Mouse (Mus musculus) 416B (cell line): ENCODE data around the gene Mrpl27.
A peak's percentile ranks its signal among the peaks of the same experiment; 100 is the strongest.
"Not testable (repeated sequence)": the region's sequence is repeated elsewhere in the genome, so short reads cannot be mapped to it uniquely, and the experiment has no call there.

Source experiments
- DNase-seq: peaks from one replicate; pipeline ENCODE4 v3.0.0; 2011; ENCODE audit warnings: low read depth

Mrpl27 gene

DNA sequence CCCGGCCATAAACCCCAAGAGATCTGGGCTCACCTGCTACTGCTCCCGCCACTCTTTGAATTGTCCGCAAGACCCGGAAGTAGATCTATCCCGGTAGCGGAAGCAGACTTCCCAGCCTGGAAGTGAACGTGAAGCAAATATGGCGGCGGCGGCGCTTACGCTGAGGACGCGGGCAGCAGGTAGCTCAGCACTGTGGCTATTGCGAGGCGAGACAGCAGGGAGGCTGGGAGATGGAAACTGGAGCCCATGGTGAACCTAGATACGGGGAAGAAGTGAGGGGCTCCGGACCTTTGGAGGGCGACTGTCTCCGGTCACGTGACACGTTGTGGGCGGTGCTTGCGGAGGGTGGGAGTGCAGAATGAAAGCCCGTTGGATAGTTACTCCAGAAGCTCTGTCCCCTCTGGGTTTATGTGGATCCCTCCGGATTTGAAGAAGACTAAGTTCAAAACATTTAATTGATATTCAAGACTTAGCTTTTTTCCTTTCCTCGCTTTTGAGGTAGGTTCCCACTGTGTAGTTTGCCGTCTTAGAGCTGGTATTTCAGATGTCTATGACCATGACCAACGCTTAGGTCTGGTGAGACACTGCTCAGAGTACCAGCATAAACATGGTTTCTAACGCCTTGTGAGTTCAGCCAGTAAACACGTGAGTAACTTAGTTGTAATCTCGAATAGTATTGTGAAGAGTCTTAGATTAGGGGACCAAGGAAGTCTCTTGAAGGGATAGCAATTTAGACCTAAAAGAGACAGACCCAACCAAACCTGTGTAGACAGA, at the start of gene Mrpl27, which contains the start of gene Eme1:
Mrpl27 (plus strand) TSS at position 105 of the 774 bp plus-strand sequence.
Eme1 (minus strand) TSS at position 302 of the 774 bp plus-strand sequence.
- peak; percentile 88 for DNase-seq

- peak; percentile 61 for DNase-seq
Measured at GRCm38 (mm10) chr11:94610744-94611740, 42.5 kb upstream of the Mrpl27 start.

GRCm38 (mm10) chr11:94614603-94615002, 39.0 kb upstream of the Mrpl27 start:
- no peak for DNase-seq

DNA sequence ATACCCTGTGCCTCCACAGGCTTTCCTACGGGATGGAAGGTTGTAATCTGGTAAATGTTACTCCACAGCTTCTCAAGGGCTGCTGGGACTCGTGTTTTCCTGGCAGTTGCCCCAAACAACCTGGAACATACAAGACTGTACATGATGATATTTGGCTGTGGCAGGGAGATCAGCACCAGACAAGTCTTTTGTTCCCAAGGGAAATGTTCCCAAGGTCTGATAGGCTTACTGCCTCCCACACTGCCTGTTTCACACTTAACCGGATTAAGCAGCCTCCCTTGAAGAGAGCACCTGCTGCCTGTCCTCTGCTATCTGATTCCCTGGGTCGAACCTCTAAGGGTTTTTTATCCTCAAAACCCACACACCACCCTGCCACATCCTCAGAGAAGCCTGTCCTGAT, 38.1 kb upstream of the Mrpl27 start:
- no peak for DNase-seq

GRCm38 (mm10) chr11:94617646-94618045, 35.9 kb upstream of the Mrpl27 start:
- no peak for DNase-seq

DNA sequence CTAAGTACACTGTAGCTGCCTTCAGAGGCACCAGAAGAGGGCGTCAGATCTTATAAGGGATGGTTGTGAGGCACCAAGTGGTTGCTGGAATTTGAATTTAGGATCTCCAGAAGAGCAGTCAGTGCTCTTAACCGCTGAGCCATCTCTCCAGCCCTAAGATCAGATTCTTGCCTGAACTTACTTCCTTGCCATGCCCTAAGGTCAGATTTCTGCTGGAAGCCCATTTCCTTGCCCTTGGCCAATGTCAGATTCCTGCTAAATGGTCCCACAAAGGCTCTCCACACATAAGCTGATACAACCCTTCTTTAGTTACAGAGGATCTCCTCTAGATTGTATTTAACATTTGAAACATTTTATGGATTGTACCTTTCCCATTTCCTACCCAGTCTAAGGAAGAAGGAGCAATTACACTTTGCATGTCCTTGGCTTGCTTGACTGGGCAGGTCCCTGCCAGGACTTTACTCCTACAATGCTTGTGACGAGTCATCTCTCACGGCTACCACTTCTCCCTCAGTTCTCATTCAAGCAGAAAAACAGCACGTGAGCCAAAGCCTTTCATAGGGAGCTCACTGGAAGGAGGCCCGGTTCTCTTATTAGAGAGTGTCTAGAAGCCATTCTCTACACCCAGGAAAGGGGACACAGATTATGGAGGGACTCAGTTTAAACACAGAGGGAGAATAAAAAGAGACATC, 32.7 kb upstream of the Mrpl27 start:
- no peak for DNase-seq

DNA sequence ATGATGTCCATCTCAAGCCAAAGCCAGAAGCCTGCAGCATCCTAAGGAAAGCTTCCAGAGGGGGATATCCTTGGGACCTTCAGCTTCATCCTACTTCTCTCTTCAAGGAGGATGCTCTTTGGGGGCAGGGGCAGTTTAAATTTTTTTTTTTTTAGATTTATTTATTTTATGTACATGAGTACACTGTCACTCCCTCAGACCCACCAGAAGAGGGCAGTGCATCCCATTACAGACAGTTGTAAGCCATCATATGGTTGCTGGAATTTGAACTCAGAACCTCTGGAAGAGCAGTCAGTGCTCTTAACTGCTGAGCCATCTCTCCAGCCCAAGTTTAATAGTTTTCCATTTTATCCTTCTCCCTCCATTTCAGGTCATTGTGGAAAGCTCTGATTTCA, 32.1 kb upstream of the Mrpl27 start:
- no peak for DNase-seq

DNA sequence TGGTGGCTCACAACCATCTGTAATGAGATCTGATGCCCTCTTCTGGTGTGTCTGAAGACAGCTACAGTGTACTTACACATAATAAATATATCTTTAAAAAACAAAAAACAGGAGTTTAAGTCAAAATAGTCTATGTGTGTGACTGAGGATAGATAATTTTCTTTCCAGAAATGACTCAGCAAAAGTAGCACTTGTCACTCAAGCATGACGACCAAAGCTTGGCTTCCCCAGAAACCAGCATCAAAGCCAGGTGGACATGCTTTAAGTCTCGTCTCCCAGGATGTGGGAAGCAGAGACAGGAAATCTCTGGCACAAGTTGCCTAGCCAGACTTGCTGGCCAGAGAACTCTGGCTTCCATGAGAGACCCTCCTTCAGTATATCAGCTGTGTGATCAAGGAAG, 31.4 kb upstream of the Mrpl27 start:
- DNase-seq, result no peak

- DNase-seq, result peak; percentile 91
Measured at GRCm38 (mm10) chr11:94629199-94629883, 24.2 kb upstream of the Mrpl27 start, which contains the start of gene Lrrc59. Gene Lrrc59, plus strand, starts transcription at chr11:94629767.

- no peak for DNase-seq
Measured at GRCm38 (mm10) chr11:94629884-94630198, 23.7 kb upstream of the Mrpl27 start.

- peak; percentile 74 for DNase-seq
Measured at GRCm38 (mm10) chr11:94630199-94631011, 23.2 kb upstream of the Mrpl27 start.

DNA sequence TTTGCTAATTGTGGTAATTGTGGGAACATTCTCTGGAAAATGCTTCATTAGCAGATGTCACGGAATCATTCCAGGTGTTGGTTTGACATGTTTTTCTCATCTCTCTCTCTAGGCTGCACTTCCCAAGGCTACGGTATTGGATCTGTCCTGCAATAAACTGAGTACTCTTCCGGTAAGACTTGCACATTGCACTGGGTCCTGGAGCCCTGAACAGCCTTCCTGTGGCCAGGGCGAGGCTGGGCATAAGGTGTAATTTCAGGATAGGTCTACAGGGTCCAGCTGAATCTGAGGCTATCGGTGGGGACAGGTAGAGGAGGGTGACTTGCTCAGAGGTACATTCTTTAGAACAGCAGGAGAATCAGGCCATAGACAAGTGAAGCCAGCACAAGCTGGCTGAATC, 21.6 kb upstream of the Mrpl27 start:
- DNase-seq, result no peak

DNA sequence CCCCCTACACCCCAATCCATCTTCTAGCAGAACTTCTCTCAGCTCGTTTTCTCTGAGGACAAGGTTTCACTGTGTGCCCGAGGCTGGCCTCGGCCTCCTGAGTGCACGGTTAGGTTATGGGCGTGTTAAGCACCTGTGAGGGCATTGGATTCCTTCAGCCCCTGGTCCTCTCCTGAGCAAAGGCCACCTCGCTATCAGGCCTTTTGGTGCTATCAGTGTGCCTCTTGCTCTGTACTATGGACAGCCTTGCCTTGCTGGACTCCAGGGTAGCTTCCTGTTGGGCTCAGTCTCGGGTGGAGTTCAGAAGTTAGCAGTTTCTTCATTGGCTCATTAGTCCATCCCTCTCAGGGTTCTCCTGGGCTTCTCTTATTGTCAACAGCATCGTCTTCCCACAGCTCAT, 20.6 kb upstream of the Mrpl27 start:
- no peak for DNase-seq

- no peak for DNase-seq
Measured at GRCm38 (mm10) chr11:94634431-94634830, 19.1 kb upstream of the Mrpl27 start.

DNA sequence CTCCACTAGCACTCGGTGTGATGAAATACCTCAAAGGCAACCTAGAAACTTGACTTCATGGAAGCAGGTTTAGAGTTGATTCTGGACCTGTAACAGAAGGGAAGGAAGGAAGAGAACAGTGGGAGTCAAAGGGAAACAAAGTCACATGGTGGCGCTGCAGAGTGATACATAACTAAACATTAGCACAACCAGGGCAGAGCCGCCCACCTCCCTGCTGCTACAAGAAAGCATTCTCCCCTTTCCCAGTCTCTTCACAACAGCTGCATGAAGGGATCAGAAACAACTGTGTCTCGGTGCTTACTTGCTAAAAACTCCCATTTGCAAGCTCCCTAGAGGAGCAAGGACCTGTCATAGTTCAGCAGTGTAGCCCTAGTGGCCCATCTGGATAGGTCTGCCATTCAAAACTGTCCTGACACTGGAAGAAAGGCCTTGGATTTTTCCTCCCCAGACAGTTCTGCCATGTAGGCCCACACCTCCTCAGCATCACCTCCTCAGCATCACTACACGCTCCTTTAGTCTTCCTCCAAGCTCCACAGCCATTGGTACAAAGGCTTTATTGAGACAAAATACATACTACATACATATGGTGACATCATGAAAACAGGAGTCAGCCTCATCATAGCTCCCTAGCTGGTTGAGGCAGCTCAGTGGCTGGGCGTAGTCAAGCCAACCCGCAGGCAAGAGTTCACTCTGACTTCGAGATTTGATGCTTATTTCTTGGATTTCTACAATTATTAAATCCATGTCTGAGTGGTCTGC, 8.9 kb upstream of the Mrpl27 start:
- no peak for DNase-seq

- DNase-seq, result no peak
Measured at GRCm38 (mm10) chr11:94646457-94646856, 7.1 kb upstream of the Mrpl27 start.

DNA sequence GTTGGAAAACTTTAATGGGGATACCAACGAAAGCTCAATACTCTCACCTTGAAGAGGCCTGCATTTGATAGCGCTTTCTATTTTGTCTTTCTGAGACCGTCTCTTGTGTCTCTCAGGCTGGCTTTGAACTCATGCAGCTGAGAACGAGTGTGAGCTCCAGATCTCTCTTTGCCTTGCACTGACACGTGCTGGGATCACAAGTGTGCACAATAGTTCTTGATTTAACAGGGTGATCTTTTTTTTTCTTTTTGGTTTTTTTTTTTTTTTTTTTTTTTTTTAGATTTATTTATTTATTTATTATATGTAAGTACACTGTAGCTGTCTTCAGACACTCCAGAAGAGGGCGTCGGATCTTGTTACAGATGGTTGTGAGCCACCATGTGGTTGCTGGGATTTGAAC, 2.3 kb upstream of the Mrpl27 start:
- not testable (repeated sequence) for DNase-seq

DNA sequence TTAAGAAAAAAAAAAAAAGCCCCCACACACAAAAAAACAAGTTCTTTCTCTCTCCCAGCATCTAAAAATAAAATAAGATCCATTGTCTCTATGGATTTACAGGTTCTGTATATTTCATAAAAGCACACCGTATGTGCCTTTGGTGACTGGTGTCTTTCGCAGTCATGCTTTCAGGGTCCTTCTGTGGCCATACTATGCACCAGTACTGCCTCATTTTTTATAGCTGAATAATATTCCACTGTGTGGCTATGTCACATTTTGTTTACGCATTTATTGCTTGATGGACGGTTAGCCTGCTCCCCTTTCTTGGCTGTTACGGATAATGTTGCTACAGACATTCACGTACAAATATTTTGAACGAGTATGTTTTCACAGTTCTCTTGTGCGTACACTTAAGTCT, 594 bp upstream of the Mrpl27 start:
- no peak for DNase-seq

- no peak for DNase-seq
Measured at GRCm38 (mm10) chr11:94661344-94661743, 7.8 kb downstream of the Mrpl27 start.

DNA sequence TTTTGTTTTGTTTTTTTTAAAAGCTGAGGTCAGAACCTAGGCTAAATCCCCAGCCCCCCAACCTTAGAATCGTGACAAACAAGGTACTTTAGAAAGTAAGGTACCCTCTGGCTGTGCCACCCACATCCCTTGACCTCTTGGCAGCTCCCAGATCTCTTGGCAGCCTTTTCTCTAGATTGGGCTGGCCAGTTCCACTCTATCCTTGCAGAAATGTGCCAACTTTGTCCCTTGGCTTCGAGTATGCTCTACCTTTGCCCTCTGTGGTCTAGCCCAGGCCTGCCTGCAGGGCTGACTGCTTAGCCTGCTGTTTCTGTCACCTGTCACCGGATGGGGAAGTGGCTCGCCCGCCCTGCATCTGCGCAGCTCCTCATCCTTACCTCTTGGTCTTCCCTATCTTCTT, 11.7 kb downstream of the Mrpl27 start:
- no peak for DNase-seq
